Mouse (Mus musculus): ENCODE results near the gene Prpf40b.

Gene Prpf40b

DNA sequence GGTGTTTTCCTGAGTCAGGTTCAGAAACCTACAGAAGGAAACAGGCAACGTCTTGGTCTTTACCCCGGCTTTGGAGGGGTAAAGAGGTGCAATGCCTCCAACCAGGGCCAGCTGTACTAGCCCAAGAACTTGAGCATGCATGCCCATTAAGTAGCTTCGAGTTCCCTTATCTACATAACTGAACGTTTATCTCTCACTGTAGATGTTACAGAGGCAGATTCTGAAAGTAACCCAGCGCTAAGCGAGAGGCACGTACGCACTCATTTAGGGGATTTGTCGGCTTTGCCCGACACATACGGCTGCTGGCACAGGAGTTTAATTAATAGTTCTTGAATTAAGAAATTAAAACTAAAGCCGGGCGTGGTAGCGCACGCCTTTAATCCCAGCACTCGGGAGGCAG lies 600 bp upstream of the Prpf40b start:
- no peak for DNase-seq

DNA sequence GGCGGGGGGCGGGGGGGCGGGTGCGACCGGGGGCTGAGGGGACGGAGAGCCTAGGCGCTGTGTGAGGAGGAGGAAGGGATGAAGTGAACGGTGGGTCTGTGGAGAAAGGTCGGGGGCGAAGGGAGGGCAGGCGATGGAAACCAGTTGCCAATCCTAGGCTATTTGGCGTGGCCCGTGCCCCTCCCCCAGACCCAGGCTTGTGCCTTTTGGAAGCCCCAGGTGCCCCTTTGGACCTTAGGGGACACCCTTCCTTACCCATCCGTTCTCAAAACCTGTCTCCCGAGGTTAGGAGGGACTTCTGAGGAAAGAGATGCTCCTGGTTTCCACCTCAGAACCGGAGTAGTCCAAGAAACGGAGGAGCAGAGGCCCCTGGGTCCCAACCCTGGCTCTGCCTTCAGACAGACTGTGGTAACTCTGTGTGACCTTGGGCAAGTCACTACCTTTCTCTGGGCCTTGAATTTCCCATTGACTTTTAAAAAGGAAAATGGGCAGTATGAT lies 646 bp downstream of the Prpf40b start, which contains the start of gene Fam186b:
Gene Fam186b, minus strand, starts transcription at position 405 of the 498 bp plus-strand sequence.
- DNase-seq: no peak

DNA sequence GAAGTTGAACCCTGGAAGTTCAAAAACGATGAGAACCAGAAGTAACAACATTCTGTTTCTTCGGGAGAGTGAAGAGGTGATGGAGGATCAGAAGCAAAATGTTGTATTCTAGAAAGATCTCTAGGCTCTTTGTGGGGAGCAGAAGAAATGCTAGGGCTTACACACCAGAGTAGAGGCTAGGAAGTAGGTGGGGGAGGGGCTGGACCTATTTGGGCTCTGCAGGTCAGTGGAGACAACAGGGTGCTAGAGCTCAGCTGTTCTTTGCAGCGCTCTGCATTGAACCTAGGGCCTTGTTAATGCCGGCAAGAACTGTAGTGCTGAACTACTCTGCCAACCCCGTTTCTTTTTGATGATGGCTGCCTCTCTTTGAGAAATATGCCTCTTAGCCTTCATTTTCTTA lies 1.3 kb downstream of the Prpf40b start:
- DNase-seq: no peak

DNA sequence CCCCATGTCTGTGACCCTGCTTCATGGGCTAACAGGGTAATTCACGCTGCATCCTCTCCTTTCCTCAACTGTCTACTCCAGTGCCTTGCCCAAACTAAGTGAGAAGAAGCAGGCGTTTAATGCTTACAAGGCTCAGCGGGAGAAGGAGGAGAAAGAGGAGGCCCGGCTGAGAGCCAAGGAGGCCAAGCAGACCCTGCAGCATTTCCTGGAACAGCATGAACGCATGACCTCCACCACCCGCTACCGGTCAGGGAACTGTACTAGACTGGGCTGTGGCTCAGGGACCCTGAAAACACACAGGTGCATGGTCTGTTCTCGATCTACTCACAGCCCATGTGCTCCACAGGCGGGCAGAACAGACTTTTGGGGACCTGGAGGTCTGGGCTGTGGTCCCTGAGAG lies 12.6 kb downstream of the Prpf40b start:
- no peak for DNase-seq

DNA sequence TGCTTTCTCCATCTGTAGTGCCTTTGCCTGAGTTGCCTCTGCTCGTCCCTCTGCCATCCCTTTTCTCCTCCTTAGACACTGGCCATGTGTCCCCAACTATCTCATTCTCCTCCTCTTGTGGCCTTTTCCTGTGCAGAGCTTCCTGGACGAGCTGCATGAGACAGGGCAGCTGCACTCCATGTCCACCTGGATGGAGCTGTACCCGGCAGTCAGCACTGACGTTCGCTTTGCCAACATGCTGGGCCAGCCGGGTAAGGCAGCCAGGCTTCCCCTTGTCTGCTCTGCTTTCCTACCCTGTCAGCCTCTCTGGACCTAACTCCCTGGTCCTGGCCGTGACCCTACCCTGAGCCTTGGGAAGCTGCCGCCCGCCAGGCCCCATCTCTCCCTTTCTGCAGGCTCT lies 14.7 kb downstream of the Prpf40b start:
- no peak for DNase-seq

DNA sequence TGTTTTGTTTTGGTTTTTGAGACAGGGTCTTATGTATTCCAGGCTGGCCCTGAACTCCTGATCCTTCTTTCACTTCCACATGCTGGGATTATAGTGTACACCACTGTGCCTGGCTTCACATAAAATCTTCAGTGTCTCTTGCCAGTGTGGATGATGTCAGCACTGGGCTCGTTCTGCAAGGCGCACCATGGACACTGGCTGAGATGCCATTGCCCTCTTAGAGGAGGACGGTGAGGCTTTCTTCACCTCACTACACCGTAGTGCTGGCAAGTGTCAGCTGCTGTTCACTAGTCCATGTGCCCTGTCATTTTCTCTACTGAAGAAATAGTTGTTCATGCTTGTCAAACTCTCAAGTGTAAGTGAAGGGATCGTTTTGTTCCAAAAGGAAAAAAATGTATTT lies 15.7 kb downstream of the Prpf40b start:
- no peak for DNase-seq

DNA sequence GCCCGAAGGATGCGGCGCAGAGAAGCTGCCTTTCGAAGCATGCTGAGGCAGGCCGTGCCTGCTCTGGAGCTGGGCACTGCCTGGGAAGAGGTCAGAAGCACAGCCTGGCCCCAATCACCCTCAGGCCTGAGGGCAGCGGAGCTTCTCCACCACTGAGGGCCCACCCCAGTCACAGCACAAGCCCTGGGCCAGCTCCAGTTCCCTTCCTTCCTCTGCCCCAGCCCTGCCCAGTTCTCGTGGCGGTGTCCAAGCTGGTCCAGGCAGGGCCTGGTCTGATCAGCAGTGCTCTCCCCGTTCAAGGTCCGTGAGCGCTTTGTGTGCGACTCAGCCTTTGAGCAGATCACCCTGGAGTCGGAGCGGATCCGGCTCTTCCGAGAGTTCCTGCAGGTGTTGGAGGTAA lies 20.0 kb downstream of the Prpf40b start:
- no peak for DNase-seq

DNA sequence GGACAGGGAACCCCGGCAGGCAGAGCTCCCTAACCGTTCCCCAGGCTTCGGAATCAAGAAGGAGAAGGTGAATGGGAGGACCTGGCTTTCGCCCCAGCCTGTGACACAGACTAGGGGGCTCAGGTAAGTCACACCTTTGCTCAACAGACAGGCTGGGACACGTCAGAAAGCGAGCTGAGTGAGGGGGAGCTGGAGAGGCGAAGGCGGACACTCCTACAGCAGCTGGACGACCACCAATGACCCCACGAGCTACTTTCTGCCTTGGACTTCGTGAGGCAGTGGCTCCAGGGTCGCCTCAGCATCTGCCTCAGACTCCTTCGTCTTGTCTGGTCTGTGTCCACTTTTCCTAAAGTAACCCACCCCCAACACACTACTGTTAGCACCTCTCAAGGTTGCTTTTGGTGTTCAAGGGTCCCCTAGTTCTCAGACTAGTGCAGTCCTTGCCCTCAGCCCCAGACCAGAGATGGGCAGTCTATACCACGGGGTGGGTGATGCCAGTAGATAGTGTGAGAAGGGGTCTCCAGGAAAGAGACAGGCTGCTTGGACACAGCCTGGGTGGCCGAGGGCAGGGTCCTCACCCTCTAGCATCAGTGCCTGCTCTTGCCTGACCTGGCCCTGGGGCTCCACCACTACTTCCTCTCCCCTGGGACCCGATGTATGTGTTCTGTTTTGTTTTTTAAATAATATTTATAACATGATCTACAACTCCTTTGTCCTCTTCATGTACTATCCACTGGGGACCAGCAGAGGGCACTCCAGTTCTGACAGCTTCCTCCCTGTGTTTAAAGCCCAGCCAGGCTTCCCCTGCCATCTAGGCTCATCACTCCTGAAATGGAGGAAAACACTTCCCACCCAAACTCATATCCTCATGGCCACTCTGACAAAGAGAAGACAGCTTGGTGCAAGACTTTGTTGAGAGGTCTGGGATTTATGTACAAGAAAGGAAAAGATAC lies 21.7 kb downstream of the Prpf40b start:
- DNase-seq: peak; percentile 72

DNA sequence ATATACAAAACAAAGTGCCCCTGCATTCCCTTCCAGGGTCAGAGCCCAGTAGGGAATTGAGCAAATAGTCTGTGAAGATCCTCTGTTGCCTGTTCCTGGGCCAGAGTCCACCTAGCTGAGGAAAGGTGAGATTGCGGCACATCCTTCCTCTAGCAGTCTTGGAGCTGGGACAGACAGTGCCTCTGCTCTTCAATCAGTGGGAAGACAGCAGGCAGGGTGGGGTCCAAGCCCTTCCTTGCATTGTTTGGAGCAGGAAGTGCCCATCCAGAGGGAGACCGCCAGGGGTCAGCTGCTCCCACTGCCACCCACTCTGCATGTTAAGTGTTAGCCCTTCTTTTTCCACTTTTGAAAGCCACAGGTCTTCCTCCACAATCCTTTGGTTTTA lies 22.4 kb downstream of the Prpf40b start:
- no peak for DNase-seq

DNA sequence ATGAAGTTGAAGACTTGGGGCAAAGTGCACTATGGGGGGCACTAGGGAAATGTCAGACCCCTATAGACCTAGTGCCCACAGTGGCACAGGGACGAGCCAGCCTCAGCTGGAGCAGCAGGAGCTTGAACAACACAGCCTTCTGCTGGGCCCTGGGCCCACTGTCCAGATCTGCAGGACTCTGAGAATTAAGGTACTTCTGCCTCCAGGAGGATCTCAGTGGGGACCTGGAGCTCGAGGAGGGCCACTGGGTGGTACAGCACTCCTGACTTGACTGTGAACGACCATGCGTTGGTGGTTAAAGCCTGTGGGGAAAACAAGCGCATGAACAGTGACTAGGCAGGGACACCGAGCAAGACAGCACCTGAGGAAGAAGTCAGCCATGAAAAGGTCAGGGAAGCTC lies 23.2 kb downstream of the Prpf40b start:
- no peak for DNase-seq

DNA sequence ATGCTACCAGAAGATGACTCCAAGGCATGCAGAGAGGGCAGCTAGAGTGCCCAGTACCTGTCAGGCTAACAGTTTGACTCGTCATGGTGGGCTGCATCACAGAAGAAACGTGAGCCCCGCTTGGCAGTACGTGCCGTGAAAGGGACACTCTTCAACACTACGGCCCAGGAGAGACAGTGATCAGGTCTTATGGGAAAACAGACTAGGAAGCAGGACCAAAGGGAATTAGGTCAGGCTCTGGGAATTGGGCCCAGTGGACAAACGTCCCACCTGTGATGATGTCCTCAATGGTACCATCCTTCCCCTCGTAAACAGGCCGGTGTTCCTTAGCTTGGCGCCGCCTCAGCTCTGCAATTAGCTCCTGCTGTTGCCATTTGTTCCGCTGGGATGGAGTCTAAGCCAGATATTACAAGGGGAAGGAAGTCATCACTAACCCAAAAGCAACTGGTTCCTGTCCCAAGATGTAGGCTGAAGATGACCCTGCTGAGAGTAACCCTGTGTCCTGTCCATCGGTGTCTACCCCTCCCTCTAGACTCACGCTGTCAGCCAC lies 24.0 kb downstream of the Prpf40b start:
- no peak for DNase-seq

DNA sequence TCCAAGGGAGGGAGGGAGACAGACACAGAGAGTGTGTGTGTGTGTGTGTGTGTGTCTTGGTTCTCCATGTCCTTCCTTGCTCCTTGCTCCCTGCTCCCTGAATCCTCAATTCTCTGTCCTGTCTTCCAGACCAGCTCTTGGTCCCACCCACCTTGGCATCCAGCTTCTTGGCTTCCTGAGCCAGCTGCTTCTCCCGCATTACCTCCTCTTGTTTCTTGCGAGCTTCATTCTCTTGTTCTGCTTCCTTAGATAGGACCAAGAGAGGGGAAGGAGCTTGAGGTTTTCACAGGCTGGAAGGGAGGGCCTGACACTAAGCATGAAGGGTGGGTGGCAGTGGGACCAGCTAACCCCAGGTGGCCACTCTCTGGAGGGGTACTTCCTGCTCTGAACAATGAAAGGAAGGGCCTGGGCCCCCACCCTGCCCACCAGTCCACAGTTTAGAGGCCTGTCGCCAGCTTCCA lies 24.6 kb downstream of the Prpf40b start:
- no peak for DNase-seq

DNA sequence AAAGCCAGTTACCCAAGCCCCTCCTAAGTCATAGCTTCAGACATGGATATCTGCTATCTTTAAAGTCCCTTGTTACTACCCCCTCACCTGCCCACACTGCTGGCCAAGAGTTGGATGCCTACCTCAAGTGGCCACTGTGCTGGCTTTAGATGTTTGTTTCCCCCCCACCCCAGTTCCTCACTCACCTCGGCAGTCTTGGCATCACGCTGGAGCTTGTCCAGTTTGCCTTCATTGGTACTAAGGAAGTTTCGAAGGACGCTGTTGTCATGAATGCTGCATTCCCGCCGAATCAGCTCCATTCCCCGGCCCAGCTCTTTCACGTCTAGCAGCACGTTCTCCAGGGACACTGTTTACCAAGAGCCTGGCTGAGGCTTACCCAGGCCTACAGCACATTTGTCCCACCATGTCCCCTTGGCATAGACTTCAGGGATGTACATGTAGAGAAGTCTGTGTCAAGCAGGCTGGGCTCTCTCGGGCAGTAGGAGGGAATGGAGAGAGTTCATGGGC lies 25.3 kb downstream of the Prpf40b start:
- no peak for DNase-seq

DNA sequence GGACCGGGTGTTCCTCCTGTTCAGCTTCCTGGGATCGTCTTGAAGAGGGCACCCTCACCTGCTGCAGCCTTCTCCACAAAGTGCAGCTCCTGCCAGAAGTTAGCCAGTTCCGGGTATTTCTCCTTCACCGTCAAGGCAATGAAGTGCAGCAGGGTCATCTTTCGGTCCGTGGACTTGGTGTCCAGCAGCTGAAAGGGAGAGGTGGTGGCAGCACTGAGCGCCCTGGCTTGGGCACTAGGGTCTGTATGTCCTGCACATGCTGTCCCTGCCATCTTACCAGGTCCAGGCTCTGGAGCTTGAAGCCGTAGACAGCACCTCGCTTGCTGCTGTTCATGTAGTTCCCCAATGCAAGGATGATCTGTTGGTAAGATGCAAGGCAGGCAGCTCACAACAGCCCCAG lies 26.1 kb downstream of the Prpf40b start:
- DNase-seq: no peak

DNA sequence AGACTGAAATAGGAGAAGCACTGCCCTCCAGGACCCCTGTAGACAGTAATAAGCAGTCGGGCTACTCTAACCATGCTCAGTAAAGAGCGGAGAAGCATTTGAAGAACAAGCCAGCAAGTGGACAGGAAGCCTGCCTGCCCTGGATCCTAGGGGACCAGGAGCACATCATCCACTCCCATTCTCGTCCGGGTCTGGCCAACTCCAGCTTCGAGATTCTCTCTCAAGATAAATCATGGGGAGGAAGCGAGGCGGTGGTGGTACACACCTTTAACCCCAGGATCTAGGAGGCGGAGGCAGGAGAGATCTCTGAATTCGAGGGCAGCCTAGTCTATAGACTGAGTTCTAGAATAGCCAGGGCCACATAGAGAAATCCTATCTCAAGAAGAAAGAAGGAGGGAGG lies 29.3 kb downstream of the Prpf40b start:
- no peak for DNase-seq

DNA sequence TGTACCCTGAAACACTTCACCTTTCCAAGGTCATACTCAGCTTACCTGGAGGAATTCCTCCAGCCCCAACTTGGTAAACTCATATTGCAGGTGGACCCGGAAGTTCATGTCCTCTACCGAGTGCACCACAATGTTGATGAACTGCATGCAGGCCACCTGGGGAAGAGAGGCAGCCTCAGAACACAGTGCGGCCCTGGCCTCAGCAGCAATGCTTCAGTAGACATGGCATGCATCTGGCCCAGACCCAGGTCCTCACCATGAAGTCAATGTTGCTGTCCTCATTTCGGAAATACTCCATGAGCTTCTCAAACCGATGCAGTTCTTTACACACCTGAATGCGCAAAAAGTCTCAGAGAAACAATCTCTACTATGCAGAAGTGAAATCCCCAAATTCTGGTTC lies 30.7 kb downstream of the Prpf40b start:
- no peak for DNase-seq

DNA sequence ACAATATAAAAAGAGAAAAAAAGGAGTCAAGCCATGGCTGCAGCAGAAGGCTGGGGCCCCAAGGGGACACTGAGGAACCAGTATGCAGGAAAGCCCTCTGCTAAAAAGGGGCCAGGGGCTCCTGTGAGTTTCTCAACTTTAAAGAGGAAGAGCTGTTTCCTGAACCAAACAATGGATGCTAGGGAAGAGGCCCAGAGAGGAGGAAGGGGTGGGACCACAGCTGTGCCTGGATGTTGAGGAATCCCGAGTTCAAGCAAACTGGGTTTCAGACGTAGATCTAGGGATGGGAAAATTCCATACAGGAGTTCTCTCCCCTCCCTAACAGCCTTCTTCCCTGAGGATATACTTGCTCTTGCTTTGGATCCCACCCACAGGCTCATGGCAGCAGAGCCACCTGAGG lies 31.5 kb downstream of the Prpf40b start:
- DNase-seq: no peak

DNA sequence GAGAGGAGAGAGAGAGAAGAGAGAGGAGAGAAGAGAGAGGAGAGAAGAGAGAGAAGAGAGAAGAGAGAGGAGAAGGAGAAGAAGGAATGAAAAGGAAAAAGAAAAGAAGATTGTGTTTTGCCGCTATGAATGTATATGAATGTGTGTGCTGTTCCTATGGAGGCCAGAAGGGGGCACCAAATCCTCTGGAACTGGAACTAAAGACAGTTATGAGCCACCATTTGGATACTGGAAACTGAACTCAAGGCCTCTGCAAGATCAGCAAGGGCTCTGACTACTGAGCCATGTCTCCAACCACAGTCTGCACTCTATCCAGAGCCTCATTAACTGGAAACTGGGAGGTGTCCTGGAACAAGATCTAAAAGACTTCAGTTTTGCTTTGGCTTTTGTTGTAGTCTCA lies 32.1 kb downstream of the Prpf40b start:
- DNase-seq: no peak

DNA sequence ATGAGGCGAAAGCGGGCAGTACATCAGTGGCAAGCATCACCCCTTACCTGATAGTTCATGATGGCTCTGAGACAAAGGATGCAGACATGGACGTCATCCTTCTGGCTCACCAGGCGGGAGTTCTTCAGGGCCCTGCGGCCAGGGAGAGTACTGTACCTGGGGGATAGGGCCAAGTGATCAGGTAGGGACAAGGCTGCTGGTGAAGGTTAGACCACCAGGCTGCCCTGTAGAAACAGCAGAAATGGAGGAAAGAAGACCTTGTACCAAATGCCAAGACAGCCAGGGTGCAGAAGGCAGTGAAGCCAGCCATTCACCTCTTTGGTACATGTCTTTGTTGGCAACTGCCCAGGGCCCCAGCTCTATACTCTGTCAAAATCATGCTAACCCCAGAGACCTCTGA lies 33.1 kb downstream of the Prpf40b start:
- no peak for DNase-seq

DNA sequence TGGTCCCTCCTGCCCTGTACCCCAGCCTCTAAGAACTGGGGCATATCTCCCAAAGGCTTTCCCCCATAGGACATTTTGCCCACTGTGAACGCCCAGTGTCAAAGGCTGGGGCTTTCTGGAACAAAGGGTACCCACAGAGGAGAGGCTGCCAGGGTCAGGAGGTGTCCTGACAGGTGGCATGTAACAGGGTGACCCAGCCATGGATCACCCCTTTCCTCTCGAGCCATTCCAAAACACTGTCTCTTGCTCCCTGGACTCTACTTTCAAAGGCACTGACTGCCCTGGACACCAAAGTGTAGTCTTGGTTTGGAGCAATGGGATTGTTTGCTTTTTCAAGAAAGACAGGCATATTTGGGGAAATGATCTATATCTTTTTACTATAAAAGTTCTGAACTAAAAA lies 35.4 kb downstream of the Prpf40b start:
- no peak for DNase-seq

DNA sequence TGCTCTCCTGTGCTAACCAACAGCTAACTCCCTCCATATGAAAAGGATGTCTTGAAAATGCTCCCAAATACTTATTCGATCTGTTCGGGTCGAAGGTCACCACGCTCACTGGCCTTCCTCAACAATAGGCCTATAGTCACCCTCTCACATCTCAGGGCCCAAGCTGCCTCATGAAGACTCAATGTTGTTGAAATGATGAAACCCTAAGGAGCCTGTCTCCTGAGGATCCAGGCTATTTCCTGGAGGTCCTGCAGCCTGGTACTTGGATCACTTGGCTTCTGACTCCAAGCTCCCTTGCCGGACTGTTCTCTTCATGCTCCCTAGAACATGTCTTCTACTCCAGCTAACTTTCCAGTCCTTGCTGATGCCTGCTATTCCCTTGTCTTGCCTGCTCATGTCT lies 36.5 kb downstream of the Prpf40b start:
- no peak for DNase-seq

DNA sequence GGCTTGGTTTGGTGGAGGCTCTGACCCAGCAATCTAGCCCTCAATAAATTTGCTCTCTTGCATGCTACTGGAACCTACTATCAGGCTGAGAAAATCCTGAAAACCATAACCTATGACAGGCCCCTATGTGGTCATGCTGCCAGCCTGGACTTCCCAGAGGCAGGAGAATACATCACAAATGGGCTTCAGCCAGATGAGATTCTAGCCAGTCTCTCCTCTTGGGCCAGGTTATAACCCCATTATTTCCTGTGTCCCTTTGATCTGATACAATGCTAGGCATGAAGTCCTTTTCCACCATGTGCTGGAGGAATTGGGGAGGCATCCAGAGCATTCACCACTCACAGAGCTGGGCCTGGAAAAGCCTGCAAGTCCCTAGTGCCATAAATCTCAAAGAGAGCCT lies 37.2 kb downstream of the Prpf40b start:
- no peak for DNase-seq

DNA sequence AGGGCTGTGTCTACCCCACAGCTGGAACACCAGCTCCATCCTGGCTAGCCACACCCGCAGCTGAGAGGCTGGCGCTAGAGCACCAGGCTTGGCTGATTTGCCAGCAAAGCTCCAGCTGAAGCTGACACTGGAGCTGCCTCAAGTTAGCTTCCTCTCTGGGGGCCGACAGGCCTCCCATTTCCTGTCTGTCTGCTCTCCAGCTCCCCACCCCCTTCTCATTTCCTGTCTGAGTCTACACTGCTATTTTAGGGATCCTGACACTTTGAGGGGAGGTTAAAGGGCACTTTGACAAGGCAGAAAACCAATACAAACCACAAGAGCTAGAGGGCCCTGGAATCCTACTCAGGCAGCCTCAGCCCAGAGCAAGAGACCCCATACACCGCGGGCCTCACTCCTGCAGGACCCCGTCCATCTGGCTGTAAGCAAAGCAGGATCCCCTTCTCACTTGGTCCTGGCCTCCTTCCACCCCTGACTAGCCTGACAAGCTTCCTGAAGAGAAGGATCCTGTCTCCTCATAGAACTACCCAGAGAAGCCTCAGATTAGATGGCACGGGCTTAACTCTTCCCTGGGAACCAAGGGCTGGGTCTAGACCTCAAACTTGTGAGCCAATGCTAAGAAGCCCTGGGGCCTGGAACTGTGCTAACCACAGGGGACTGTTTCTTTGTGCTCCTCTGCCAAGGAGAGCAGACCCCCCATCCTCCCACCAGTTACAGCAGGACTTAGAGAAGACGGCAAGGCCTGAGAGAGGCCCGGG lies 38.2 kb downstream of the Prpf40b start:
- no peak for DNase-seq

Measured in right cerebral cortex, adult 18-20 months (tissue).